Mouse (Mus musculus): Measurements from ENCODE around the gene Echs1. TPM values are rescaled to one million over a fixed set of nuclear protein-coding genes. Genes with fewer than 3 reads are reported as not detected.

Gene Echs1
- polyA plus RNA-seq, 1 experiment, result 90.9 TPM

DNA sequence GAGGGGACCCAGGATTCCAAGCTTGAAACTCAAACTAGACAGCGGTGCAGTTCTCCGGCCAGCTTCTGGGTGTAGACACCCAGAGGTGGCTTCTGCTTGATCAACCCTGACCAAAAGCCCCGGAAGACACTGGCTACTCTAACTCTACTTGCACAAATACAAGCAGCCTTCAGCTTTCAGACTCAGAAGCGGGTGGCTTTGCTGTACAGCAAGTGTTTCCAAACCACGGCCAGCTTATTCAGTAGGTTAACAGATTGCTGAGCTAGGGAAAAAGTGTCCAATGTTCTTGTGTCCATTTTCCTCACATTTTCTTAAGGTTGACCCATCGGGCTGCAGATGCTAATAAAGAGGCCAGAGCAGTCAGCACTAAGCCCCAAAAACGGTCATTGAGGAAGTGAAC, 57.7 kb downstream of the Echs1 start:
- Histone ChIP-seq H3K27me3 (ENCODE audit: control insufficient read depth, insufficient read depth, low read length) (peaks cover 6% of the 10 kb centered on the region; the same call in 1 of the 2 replicates), H3K27ac (ENCODE audit: insufficient read depth, low read length) (no peak overlapping the region), H3K4me3 (replicated peaks; ENCODE audit: insufficient read depth, low read depth, low read length) (no peak overlapping the region), H3K4me1 (ENCODE audit: control insufficient read depth, insufficient read depth, low read length) (0 out of 2 replicates have a peak, but pooled peaks cover 3% of the 10 kb centered on the region)
- TF ChIP-seq CTCF (IDR thresholded peaks at IDR 0.05; ENCODE audit: borderline replicate concordance, insufficient read depth, low read depth, low read length) (no peak), POLR2A (IDR thresholded peaks at IDR 0.05; ENCODE audit: borderline replicate concordance, insufficient read depth, low read length) (no peak)
- 29% methylated on average over 7 of the region's 7 CpGs for WGBS
- DNase-seq, result no peak

DNA sequence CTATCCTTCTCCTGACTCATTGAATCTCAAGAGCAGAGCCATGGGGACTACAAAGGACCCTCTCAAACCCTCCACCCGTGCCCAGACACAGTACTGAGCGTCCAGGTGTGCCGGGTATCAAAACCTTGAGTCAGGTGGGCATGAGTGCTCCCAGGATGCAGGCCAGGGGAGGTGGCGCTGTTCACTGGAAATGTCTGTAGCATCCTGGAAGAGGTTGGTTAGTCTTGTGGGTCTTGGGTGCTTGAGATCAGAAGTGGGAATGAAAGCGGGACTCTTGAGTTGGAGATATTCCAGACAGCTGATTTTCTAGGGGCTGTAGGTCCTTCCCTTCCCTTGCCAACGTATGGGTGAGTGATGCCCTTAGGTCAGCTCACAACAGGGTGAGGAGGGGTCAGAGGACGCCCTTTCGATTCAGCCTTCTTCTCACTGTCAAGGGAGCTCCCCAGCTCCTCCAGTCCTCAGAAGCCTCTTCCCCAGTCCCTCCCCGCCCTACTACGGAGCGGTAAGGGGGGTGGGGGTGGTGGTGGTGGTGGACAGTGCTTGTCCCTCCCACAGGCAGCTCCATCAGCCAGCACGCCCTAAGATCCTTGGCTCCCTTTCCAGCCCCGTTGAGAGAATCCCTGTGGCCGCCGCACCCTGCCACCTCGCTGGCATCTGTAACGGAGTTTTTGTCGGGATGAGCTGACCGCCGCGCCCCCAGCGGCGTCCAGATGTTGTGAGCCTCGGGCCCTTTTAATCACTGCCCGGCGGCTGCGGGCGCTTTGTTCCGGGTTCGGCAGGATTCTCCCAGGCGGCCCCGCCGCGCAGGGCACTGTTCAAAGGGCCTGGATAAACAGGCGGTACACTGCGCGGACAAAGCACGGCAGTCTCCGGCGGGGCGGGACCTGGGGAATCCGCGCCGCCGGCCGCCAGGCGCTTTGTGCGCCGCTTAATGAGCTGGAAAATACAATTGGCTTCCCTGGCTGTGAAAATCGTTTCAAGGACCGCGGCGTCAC, 58.6 kb downstream of the Echs1 start:
- Histone ChIP-seq H3K27me3 (ENCODE audit: control insufficient read depth, insufficient read depth, low read length) (peaks cover 6% of the 10 kb centered on the region; the same call in 1 of the 2 replicates), H3K4me1 (ENCODE audit: control insufficient read depth, insufficient read depth, low read length) (0 out of 2 replicates have a peak, but pooled peaks cover 3% of the 10 kb centered on the region), H3K27ac (ENCODE audit: insufficient read depth, low read length) (no peak overlapping the region), H3K4me3 (replicated peaks; ENCODE audit: insufficient read depth, low read depth, low read length) (peak overlapping the region; percentile 2)
- TF ChIP-seq CTCF (IDR thresholded peaks at IDR 0.05; ENCODE audit: borderline replicate concordance, insufficient read depth, low read depth, low read length), result no peak
- TF ChIP-seq POLR2A (IDR thresholded peaks at IDR 0.05; ENCODE audit: borderline replicate concordance, insufficient read depth, low read length), result no peak
- 4% methylated on average over 53 of the region's 53 CpGs for WGBS
- DNase-seq, result no peak

Other genes starting within 250 kb of the Echs1 start
- gene Kndc1, start 221.8 kb downstream of the Echs1 start, polyA plus RNA-seq (2012; rRNA removed), result 139 and 160 TPM in 2 replicates
- gene Utf1, start 172.7 kb downstream of the Echs1 start, polyA plus RNA-seq (2012; rRNA removed), result 0.16 TPM in 1 of 2 replicates, not detected in the other
- gene 6430531B16Rik, start 137.7 kb downstream of the Echs1 start, polyA plus RNA-seq (2012; rRNA removed), result 0.21 and 0.39 TPM in 2 replicates
- 2.8 and 4.1 TPM in 2 replicates for gene Adam8, start 123.9 kb downstream of the Echs1 start, polyA plus RNA-seq (2012; rRNA removed)
- gene Zfp511, start 80.1 kb downstream of the Echs1 start, polyA plus RNA-seq (2012; rRNA removed), result 75.8 and 76.9 TPM in 2 replicates
- 51.4 and 54.5 TPM in 2 replicates for gene Tubgcp2, start 79.8 kb downstream of the Echs1 start, polyA plus RNA-seq (2012; rRNA removed)
- gene Msx3, start 67.4 kb downstream of the Echs1 start, polyA plus RNA-seq (2012; rRNA removed), result not detected in 2 replicates
- 189 and 198 TPM in 2 replicates for gene Caly, start 33.9 kb downstream of the Echs1 start, polyA plus RNA-seq (2012; rRNA removed)
- not detected in 2 replicates for gene Prap1, start 23.1 kb downstream of the Echs1 start, polyA plus RNA-seq (2012; rRNA removed)
- gene Fuom, start 14.0 kb downstream of the Echs1 start, polyA plus RNA-seq (2012; rRNA removed), result 94.7 and 98.3 TPM in 2 replicates
- gene Paox, start 677 bp downstream of the Echs1 start, polyA plus RNA-seq (2012; rRNA removed), result 5.0 and 5.9 TPM in 2 replicates
- 42.4 and 45.9 TPM in 2 replicates for gene Mtg1, start 21.1 kb upstream of the Echs1 start, polyA plus RNA-seq (2012; rRNA removed)
- gene Sprn, start 38.4 kb upstream of the Echs1 start, polyA plus RNA-seq (2012; rRNA removed), result 25.9 and 27.7 TPM in 2 replicates
- not detected in 2 replicates for gene Olfr522, start 48.3 kb upstream of the Echs1 start, polyA plus RNA-seq (2012; rRNA removed)
- gene Olfr523, start 56.7 kb upstream of the Echs1 start, polyA plus RNA-seq (2012; rRNA removed), result 0.10 TPM in 2 replicates
- gene Olfr524, start 89.5 kb upstream of the Echs1 start, polyA plus RNA-seq (2012; rRNA removed), result not detected in 2 replicates
- 0.03 TPM in 1 of 2 replicates, not detected in the other for gene Cd163l1, start 101.8 kb upstream of the Echs1 start, polyA plus RNA-seq (2012; rRNA removed)
- gene 5830411N06Rik, start 130.8 kb upstream of the Echs1 start, polyA plus RNA-seq (2012; rRNA removed), result 0.10 and 0.13 TPM in 2 replicates
- not detected in 2 replicates for gene Olfr525, start 204.4 kb upstream of the Echs1 start, polyA plus RNA-seq (2012; rRNA removed)
- gene Olfr527, start 217.5 kb upstream of the Echs1 start, polyA plus RNA-seq (2012; rRNA removed), result not detected in 2 replicates
- gene Olfr60, start 245.2 kb upstream of the Echs1 start, polyA plus RNA-seq (2012; rRNA removed), result not detected in 2 replicates

Data from cerebellum, adult 2 months (tissue).